Mouse (Mus musculus): Measurements from ENCODE around the gene Ikzf3. TPM values are rescaled to one million over a fixed set of nuclear protein-coding genes. Genes with fewer than 3 reads are reported as not detected.

Gene Ikzf3
- polyA plus RNA-seq, 1 experiment from 2014 or later: 0.20 TPM

DNA sequence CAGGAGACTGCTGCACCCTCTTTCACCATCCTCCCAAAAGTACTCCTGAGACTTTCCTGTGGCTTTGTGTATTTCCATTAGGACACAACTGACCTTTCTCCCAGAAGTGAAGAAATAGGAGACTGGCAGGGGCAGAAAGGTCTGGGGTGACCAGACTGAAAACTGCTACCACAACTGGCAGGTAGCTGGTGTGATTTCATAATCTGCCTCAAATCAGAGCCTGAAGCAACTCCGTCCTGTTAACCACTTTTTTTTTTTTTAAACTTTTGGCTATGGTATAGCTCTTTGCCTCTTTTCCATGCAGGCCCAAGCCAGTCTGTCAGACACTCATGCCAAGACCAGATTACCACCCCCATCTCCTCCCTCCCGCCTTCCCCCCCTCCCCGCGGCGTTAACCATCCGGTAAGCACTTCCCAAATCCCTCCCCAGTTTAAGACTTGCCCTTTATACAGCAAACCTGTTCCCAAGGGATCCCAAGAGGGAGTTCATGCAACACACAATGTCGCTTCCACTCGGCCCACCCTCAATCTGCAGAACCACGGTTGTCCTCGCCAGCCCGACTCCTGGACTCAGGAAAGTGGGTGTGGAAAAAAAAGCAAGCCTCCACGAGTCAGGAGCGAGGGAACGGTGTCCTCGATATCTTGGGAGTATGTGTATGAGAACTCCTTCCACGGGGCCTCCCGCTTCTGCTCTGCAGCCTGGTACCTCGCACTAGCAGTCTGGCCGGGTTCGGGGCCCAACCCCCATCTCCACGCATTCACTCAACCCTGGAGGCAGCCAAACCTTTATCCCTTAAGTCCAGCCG, 40.5 kb upstream of the Ikzf3 start:
- WGBS: 3% methylated on average over 22 of the region's 22 CpGs
- ATAC-seq (ENCODE audit: low read depth): peak; percentile 44; the same call in 1 of the 2 replicates
- H3K4me2 ChIP-seq (ENCODE audit: low read depth, low read length): peak overlapping the region; percentile 65

DNA sequence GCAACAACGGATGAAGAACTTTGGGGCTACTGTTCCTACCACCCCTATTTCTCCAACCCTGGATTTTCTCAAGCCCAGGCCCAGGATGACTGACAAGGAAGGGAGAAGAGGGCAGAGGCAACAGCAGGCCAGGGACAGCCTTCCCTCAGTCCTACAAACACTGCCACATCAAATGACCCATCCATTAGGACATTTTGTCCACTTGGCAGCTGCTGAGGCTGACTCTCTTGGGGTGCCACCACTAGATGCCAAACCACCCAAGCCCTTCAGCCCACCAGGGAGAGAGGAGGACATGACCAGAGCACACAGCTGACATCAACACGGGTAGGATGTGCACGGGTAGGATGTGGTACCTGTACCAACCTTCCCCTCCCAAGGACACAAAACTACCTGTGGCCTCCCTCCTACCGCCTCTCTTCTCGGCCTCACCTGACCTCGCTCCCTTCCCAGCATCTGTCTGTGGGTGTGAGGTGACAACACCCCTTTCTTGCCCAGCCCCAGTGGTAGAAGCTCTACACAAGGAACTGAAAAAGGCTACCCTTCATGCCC, 38.9 kb upstream of the Ikzf3 start:
- no peak overlapping the region for H3K27ac ChIP-seq (ENCODE audit: low read depth, low read length)
- no peak overlapping the region for H3K4me3 ChIP-seq (ENCODE audit: low read depth, low read length)
- peaks cover 17% of the 10 kb centered on the region for H3K4me1 ChIP-seq (ENCODE audit: control insufficient read depth, insufficient read depth, low read length)
- H3K9me3 ChIP-seq (ENCODE audit: control insufficient read depth, low read length): no peaks in the 10 kb centered on the region
- no peak overlapping the region for H3K4me2 ChIP-seq (ENCODE audit: low read depth, low read length)
- 96% methylated on average over 6 of the region's 6 CpGs for WGBS
- peaks cover 9% of the 10 kb centered on the region for H3K36me3 ChIP-seq (ENCODE audit: control insufficient read depth, insufficient read depth, low read length)
- H3K9ac ChIP-seq (replicated peaks; ENCODE audit: low read depth, low read length): no peak overlapping the region
- H3K27me3 ChIP-seq (ENCODE audit: control insufficient read depth, insufficient read depth, low read length): no peaks in the 10 kb centered on the region
- no peak for ATAC-seq (ENCODE audit: low read depth)

More for the DNA sequence above, 40.5 kb upstream of the Ikzf3 start:
- Histone ChIP-seq H3K4me1 (ENCODE audit: control insufficient read depth, insufficient read depth, low read length) (peaks cover 17% of the 10 kb centered on the region), H3K27me3 (ENCODE audit: control insufficient read depth, insufficient read depth, low read length) (no peaks in the 10 kb centered on the region), H3K9me3 (ENCODE audit: control insufficient read depth, low read length) (no peaks in the 10 kb centered on the region), H3K4me3 (ENCODE audit: low read depth, low read length) (peak overlapping the region; percentile 82), H3K9ac (replicated peaks; ENCODE audit: low read depth, low read length) (peak overlapping the region; percentile 74), H3K36me3 (ENCODE audit: control insufficient read depth, insufficient read depth, low read length) (peaks cover 9% of the 10 kb centered on the region), H3K27ac (ENCODE audit: low read depth, low read length) (peak overlapping the region; percentile 69; the same call in 1 of the 2 replicates)

GRCm38 (mm10) chr11:98584146-98584545, 38.3 kb upstream of the Ikzf3 start:
- H3K36me3 ChIP-seq (ENCODE audit: control insufficient read depth, insufficient read depth, low read length): peaks cover 9% of the 10 kb centered on the region
- 56% methylated on average over 1 of the region's 1 CpGs for WGBS
- no peak for ATAC-seq (ENCODE audit: low read depth)
- no peaks in the 10 kb centered on the region for H3K9me3 ChIP-seq (ENCODE audit: control insufficient read depth, low read length)
- peaks cover 17% of the 10 kb centered on the region for H3K4me1 ChIP-seq (ENCODE audit: control insufficient read depth, insufficient read depth, low read length)
- H3K4me3 ChIP-seq (ENCODE audit: low read depth, low read length): no peak overlapping the region
- H3K9ac ChIP-seq (replicated peaks; ENCODE audit: low read depth, low read length): no peak overlapping the region
- no peaks in the 10 kb centered on the region for H3K27me3 ChIP-seq (ENCODE audit: control insufficient read depth, insufficient read depth, low read length)
- no peak overlapping the region for H3K27ac ChIP-seq (ENCODE audit: low read depth, low read length)
- H3K4me2 ChIP-seq (ENCODE audit: low read depth, low read length): no peak overlapping the region

- Histone ChIP-seq H3K36me3 (ENCODE audit: control insufficient read depth, insufficient read depth, low read length) (peaks cover 9% of the 10 kb centered on the region), H3K9me3 (ENCODE audit: control insufficient read depth, low read length) (no peaks in the 10 kb centered on the region), H3K9ac (replicated peaks; ENCODE audit: low read depth, low read length) (no peak overlapping the region), H3K27me3 (ENCODE audit: control insufficient read depth, insufficient read depth, low read length) (no peaks in the 10 kb centered on the region), H3K4me2 (ENCODE audit: low read depth, low read length) (no peak overlapping the region), H3K4me3 (ENCODE audit: low read depth, low read length) (no peak overlapping the region), H3K27ac (ENCODE audit: low read depth, low read length) (no peak overlapping the region), H3K4me1 (ENCODE audit: control insufficient read depth, insufficient read depth, low read length) (peaks cover 17% of the 10 kb centered on the region)
- ATAC-seq (ENCODE audit: low read depth): no peak
- WGBS: 25% methylated on average over 3 of the region's 3 CpGs
Measured at GRCm38 (mm10) chr11:98583571-98583970, 37.7 kb upstream of the Ikzf3 start.

GRCm38 (mm10) chr11:98583265-98583552, 37.4 kb upstream of the Ikzf3 start:
- Histone ChIP-seq H3K36me3 (ENCODE audit: control insufficient read depth, insufficient read depth, low read length) (peaks cover 9% of the 10 kb centered on the region), H3K9me3 (ENCODE audit: control insufficient read depth, low read length) (no peaks in the 10 kb centered on the region), H3K27me3 (ENCODE audit: control insufficient read depth, insufficient read depth, low read length) (no peaks in the 10 kb centered on the region), H3K9ac (replicated peaks; ENCODE audit: low read depth, low read length) (no peak overlapping the region), H3K4me1 (ENCODE audit: control insufficient read depth, insufficient read depth, low read length) (peaks cover 17% of the 10 kb centered on the region), H3K27ac (ENCODE audit: low read depth, low read length) (no peak overlapping the region), H3K4me2 (ENCODE audit: low read depth, low read length) (no peak overlapping the region), H3K4me3 (ENCODE audit: low read depth, low read length) (no peak overlapping the region)
- ATAC-seq (ENCODE audit: low read depth): no peak
- WGBS: 96% methylated on average over 3 of the region's 3 CpGs

DNA sequence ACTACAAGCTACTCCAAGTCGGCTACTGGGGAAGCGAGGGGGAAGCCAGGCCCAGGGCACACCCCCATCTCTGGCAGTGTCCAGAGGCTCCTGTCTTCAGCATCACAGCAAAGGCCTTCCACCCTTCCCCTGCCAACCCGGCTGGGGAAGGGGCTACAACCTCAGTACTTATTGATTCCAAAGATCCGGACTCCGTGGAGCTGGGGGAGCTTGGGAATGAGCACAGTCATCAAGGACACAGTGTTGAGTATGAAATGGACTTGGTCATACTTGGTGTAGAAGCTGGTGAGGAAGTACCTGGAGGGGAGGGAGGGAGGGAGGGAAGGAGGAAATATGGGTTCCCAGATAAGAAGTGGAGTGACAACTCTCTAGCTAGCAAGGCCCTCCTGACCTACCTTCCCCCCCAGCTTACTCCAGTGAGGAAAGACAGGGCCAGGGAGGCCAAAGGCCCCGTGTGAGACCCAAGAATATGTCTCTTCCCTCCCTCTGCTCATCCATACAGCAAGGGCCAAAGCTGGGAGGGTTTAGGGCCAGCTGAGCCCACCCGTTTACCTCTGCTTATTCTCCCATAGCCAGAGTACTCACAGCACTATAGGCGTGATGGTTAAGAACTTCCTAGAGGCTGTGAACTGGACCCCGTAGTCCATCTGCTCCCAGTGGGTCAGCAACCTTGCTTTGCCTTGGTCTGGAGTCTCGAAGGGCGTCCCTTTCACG, 36.9 kb upstream of the Ikzf3 start:
- H3K4me2 ChIP-seq (ENCODE audit: low read depth, low read length): no peak overlapping the region
- no peaks in the 10 kb centered on the region for H3K27me3 ChIP-seq (ENCODE audit: control insufficient read depth, insufficient read depth, low read length)
- H3K4me1 ChIP-seq (ENCODE audit: control insufficient read depth, insufficient read depth, low read length): peaks cover 15% of the 10 kb centered on the region
- H3K36me3 ChIP-seq (ENCODE audit: control insufficient read depth, insufficient read depth, low read length): peaks cover 9% of the 10 kb centered on the region
- H3K9me3 ChIP-seq (ENCODE audit: control insufficient read depth, low read length): no peaks in the 10 kb centered on the region
- no peak overlapping the region for H3K4me3 ChIP-seq (ENCODE audit: low read depth, low read length)
- 89% methylated on average over 12 of the region's 12 CpGs for WGBS
- no peak for ATAC-seq (ENCODE audit: low read depth)
- H3K27ac ChIP-seq (ENCODE audit: low read depth, low read length): no peak overlapping the region
- no peak overlapping the region for H3K9ac ChIP-seq (replicated peaks; ENCODE audit: low read depth, low read length)

DNA sequence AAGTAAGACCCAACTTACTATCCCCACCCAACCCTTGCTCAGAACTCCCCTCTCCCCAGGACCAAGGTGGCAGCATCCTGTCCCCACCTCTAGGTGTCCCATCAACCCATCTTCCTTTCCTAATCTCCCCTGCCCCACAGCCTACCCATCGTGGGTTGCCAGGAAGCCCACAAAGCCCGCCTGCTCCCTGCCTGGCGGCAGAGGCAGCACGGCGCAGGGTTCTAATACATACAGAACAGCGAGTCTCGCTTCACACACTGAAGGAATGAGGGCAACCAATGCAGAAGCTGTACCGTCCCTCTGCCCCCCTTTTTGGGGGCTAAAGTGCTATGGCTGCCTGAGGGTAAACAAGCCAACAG, 36.2 kb upstream of the Ikzf3 start:
- H3K4me3 ChIP-seq (ENCODE audit: low read depth, low read length): no peak overlapping the region
- no peak overlapping the region for H3K9ac ChIP-seq (replicated peaks; ENCODE audit: low read depth, low read length)
- H3K4me2 ChIP-seq (ENCODE audit: low read depth, low read length): no peak overlapping the region
- H3K27me3 ChIP-seq (ENCODE audit: control insufficient read depth, insufficient read depth, low read length): no peaks in the 10 kb centered on the region
- H3K9me3 ChIP-seq (ENCODE audit: control insufficient read depth, low read length): no peaks in the 10 kb centered on the region
- peaks cover 9% of the 10 kb centered on the region for H3K36me3 ChIP-seq (ENCODE audit: control insufficient read depth, insufficient read depth, low read length)
- peaks cover 12% of the 10 kb centered on the region for H3K4me1 ChIP-seq (ENCODE audit: control insufficient read depth, insufficient read depth, low read length)
- ATAC-seq (ENCODE audit: low read depth): no peak
- H3K27ac ChIP-seq (ENCODE audit: low read depth, low read length): no peak overlapping the region
- 90% methylated on average over 8 of the region's 8 CpGs for WGBS

DNA sequence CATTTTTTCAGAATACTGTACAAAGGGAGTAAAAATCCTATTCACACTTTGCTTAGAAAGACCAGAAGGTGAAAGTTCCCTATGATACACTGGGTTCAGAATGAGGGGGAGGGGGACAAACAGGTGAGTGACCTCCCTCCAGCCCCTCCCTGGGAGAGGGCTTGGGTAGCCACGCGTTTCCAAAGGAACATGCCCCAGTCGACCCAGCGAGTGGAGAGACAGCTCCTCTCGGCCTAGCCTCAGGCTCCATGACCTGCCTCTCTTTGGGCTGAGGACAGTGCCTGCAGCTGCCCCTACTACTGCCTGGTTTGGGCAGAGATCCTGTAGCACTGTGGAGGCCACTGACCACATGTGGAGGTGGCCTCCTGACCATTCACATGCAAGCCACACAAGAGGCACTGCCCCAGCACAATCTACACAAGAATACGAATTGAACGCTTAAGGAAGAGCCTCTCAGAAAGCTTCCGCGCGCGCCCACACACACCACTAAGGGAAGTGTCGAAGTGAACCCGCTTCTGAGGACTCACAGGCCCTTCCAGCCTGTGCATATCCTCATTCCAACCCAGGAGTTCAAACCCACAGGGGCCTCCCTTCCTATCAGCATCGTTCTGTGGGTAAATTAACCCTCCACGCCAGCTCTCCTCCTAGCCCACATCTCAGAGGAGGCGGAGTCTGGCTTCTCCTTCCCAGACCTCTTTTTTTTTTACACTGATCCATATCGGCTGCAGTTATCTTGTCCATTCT, 35.6 kb upstream of the Ikzf3 start:
- Histone ChIP-seq H3K9ac (replicated peaks; ENCODE audit: low read depth, low read length) (no peak overlapping the region), H3K27ac (ENCODE audit: low read depth, low read length) (no peak overlapping the region), H3K4me1 (ENCODE audit: control insufficient read depth, insufficient read depth, low read length) (peaks cover 12% of the 10 kb centered on the region), H3K4me2 (ENCODE audit: low read depth, low read length) (no peak overlapping the region), H3K27me3 (ENCODE audit: control insufficient read depth, insufficient read depth, low read length) (no peaks in the 10 kb centered on the region), H3K36me3 (ENCODE audit: control insufficient read depth, insufficient read depth, low read length) (peaks cover 9% of the 10 kb centered on the region), H3K4me3 (ENCODE audit: low read depth, low read length) (no peak overlapping the region), H3K9me3 (ENCODE audit: control insufficient read depth, low read length) (no peaks in the 10 kb centered on the region)
- ATAC-seq (ENCODE audit: low read depth): no peak
- 70% methylated on average over 17 of the region's 17 CpGs for WGBS

Data from neural tube, embryonic 14.5 days (tissue).